Mouse (Mus musculus) cortical plate, adult 2 months (tissue): ENCODE results near the gene Srpk2. TPM values are rescaled to one million over a fixed set of nuclear protein-coding genes. Genes with fewer than 3 reads are reported as not detected.
"Not testable (repeated sequence)": the region's sequence is repeated elsewhere in the genome, so short reads cannot be mapped to it uniquely, and the experiment has no call there.

Experiments
- H3K27ac ChIP-seq: fragments of 200-500 bp; 2 replicates; pipeline ENCODE4 v1.5.1; 2012; ENCODE audit warnings: low read length, control low read depth, inconsistent platforms; ENCODE audit not compliant: insufficient read depth
- H3K4me1 ChIP-seq: fragments of 200-500 bp; 2 replicates; pipeline ENCODE4 v1.6.1; 2011; ENCODE audit warnings: low read length; ENCODE audit not compliant: control insufficient read depth, insufficient read depth
- H3K4me3 ChIP-seq: fragments of 200-500 bp; 2 replicates; pipeline ENCODE4 v1.5.1; 2011; ENCODE audit warnings: mild to moderate bottlenecking, low read length, control low read depth; ENCODE audit not compliant: insufficient read depth
- CTCF ChIP-seq: fragments of 200-500 bp; IDR thresholded peaks from 2 replicates; pipeline ENCODE4 v1.5.1; 2011; ENCODE audit warnings: mild to moderate bottlenecking, control low read depth, low read length; ENCODE audit not compliant: insufficient read depth; ENCODE audit errors: extremely low read depth
- POLR2A ChIP-seq: fragments of 200-500 bp; IDR thresholded peaks from 2 replicates; pipeline ENCODE4 v1.6.1; 2011; ENCODE audit warnings: mild to moderate bottlenecking, low read length, control low read depth; ENCODE audit not compliant: insufficient read depth; ENCODE audit errors: extremely low read depth
- polyA plus RNA-seq: library from polyadenylated mRNA; depleted of rRNA; stranded (reverse); fragments of >200 nt; gene quantifications from 2 replicates; pipeline ENCODE4 v1.2.3, GENCODE M21; 2012

Gene Srpk2
- polyA plus RNA-seq, 1 experiment, result 91.5 TPM

GRCm38 (mm10) chr5:23709661-23710060 is 25.2 kb upstream of the Srpk2 start:
- Histone ChIP-seq H3K4me3 (no peak overlapping the region), H3K4me1 (no peaks in the 10 kb centered on the region), H3K27ac (no peak overlapping the region)
- TF ChIP-seq CTCF, result no peak
- TF ChIP-seq POLR2A, result no peak

- H3K4me3 ChIP-seq, H3K27ac ChIP-seq, H3K4me1 ChIP-seq: not testable (repeated sequence)
Measured at GRCm38 (mm10) chr5:23706601-23707597, 22.5 kb upstream of the Srpk2 start.

- Histone ChIP-seq H3K4me1 (no peaks in the 10 kb centered on the region), H3K4me3 (no peak overlapping the region), H3K27ac (no peak overlapping the region)
- TF ChIP-seq CTCF (no peak), POLR2A (no peak)
Measured at GRCm38 (mm10) chr5:23697457-23697856, 13.0 kb upstream of the Srpk2 start.

GRCm38 (mm10) chr5:23683431-23683830 is 986 bp downstream of the Srpk2 start:
- no peaks in the 10 kb centered on the region for H3K4me1 ChIP-seq
- H3K4me3 ChIP-seq, result no peak overlapping the region
- TF ChIP-seq POLR2A (no peak), CTCF (no peak)
- no peak overlapping the region for H3K27ac ChIP-seq

GRCm38 (mm10) chr5:23679006-23679405 is 5.4 kb downstream of the Srpk2 start:
- H3K4me1 ChIP-seq, result no peaks in the 10 kb centered on the region
- H3K4me3 ChIP-seq, result no peak overlapping the region
- no peak for TF ChIP-seq CTCF
- no peak for TF ChIP-seq POLR2A
- no peak overlapping the region for H3K27ac ChIP-seq

GRCm38 (mm10) chr5:23677883-23678282 is 6.5 kb downstream of the Srpk2 start:
- Histone ChIP-seq H3K4me3 (no peak overlapping the region), H3K4me1 (no peaks in the 10 kb centered on the region), H3K27ac (no peak overlapping the region)
- no peak for TF ChIP-seq POLR2A
- TF ChIP-seq CTCF, result no peak

GRCm38 (mm10) chr5:23677072-23677453 is 7.4 kb downstream of the Srpk2 start:
- H3K4me1 ChIP-seq, result no peaks in the 10 kb centered on the region
- TF ChIP-seq POLR2A, result no peak
- TF ChIP-seq CTCF, result no peak
- no peak overlapping the region for H3K27ac ChIP-seq
- no peak overlapping the region for H3K4me3 ChIP-seq

- peak overlapping the region; percentile 52 for H3K27ac ChIP-seq
- TF ChIP-seq POLR2A (no peak), CTCF (no peak)
- H3K4me1 ChIP-seq, result no peaks in the 10 kb centered on the region
- H3K4me3 ChIP-seq, result peak overlapping the region; percentile 79
Measured at GRCm38 (mm10) chr5:23676156-23677071, 8.0 kb downstream of the Srpk2 start.

GRCm38 (mm10) chr5:23675499-23676155 is 8.8 kb downstream of the Srpk2 start:
- TF ChIP-seq CTCF (no peak), POLR2A (0 out of 2 replicates have a peak, but pooled peaks have one; percentile 20)
- peak overlapping the region; percentile 79 for H3K4me3 ChIP-seq
- peak overlapping the region; percentile 69 for H3K27ac ChIP-seq
- H3K4me1 ChIP-seq, result no peaks in the 10 kb centered on the region
